Mouse (Mus musculus): ENCODE measurements around the gene Gm28308. TPM values are rescaled to one million over a fixed set of nuclear protein-coding genes. Genes with fewer than 3 reads are reported as not detected.

Gene Gm28308
- polyA plus RNA-seq, 1 experiment from 2014 or later = not detected

- WGBS = 24% methylated on average over 10 of the region's 10 CpGs
- Histone ChIP-seq H3K4me2 (ENCODE audit: low read length) (peak overlapping the region; percentile 38), H3K9me3 (ENCODE audit: control insufficient read depth, low read length) (no peaks in the 10 kb centered on the region), H3K36me3 (ENCODE audit: control insufficient read depth, insufficient read depth, low read length) (peaks cover 12% of the 10 kb centered on the region; the same call in 1 of the 2 replicates), H3K4me1 (replicated peaks; ENCODE audit: control insufficient read depth, insufficient read depth, low read length) (peaks cover 77% of the 10 kb centered on the region), H3K4me3 (ENCODE audit: low read depth, low read length) (0 out of 2 replicates have a peak overlapping the region, but pooled peaks have one; percentile 2), H3K9ac (ENCODE audit: low read length) (peak overlapping the region; percentile 29), H3K27me3 (replicated peaks; ENCODE audit: control insufficient read depth, insufficient read depth, low read length) (no peaks in the 10 kb centered on the region), H3K27ac (ENCODE audit: low read depth) (peak overlapping the region; percentile 82)
- 0 out of 2 replicates have a peak, but pooled peaks have one; percentile 24 for ATAC-seq (replicated peaks; ENCODE audit: low FRiP score, low TSS enrichment, low read depth)
- no peak for DNase-seq (ENCODE audit: low spot score)
These were observed 29.6 kb downstream of the Gm28308 start for GRCm38 (mm10) chr6:52183311-52184080.

DNA sequence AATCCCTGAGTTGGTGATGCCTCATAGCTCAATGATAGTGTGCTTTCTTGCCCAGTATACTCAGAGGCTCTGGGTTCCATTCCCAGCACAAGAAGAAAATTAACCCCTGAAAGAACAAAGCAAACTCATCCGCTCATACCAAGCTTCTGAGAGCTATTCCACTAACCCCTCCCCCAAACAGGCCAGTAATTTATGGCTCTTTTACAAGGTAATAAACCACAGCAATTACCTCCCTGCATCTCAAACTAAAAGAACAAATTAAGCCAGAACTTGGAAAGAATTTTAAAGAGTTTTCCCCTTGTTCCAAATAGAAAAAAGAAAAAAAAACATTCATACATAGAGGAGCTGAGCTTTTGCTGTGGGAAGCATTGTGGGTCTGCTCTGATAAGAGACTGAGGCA, 30.3 kb downstream of the Gm28308 start:
- no peak overlapping the region for H3K9ac ChIP-seq (ENCODE audit: low read length)

DNA sequence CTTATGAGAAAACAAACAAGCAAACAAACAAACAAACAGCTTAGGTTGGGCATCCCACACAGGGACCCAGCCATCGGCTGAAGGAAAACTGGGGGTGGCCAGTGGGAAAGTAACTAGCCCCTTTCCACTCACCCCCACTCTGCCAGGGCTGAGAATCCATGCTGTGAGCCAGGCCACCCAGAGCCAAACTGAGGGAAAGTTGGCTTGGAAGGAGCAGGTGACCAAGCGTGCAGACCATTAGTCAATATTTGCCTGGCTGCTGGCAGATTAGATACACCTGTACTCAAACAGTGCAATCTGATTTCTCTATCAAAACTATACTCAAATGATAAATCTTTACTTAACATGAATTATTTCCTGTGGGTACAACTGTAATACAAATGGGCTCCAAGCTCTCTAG, 31.1 kb downstream of the Gm28308 start:
- 48% methylated on average over 2 of the region's 2 CpGs for WGBS

More for the DNA sequence above, 30.3 kb downstream of the Gm28308 start:
- ATAC-seq (replicated peaks; ENCODE audit: low FRiP score, low TSS enrichment, low read depth) (no peak), DNase-seq (ENCODE audit: low spot score) (no peak)
- Histone ChIP-seq H3K4me2 (ENCODE audit: low read length) (peak overlapping the region; percentile 38), H3K4me3 (ENCODE audit: low read depth, low read length) (no peak overlapping the region), H3K36me3 (ENCODE audit: control insufficient read depth, insufficient read depth, low read length) (peaks cover 12% of the 10 kb centered on the region; the same call in 1 of the 2 replicates), H3K27ac (ENCODE audit: low read depth) (peak overlapping the region; percentile 82), H3K9me3 (ENCODE audit: control insufficient read depth, low read length) (no peaks in the 10 kb centered on the region), H3K4me1 (replicated peaks; ENCODE audit: control insufficient read depth, insufficient read depth, low read length) (peaks cover 70% of the 10 kb centered on the region), H3K27me3 (replicated peaks; ENCODE audit: control insufficient read depth, insufficient read depth, low read length) (no peaks in the 10 kb centered on the region)
- 41% methylated on average over 1 of the region's 1 CpGs for WGBS

DNA sequence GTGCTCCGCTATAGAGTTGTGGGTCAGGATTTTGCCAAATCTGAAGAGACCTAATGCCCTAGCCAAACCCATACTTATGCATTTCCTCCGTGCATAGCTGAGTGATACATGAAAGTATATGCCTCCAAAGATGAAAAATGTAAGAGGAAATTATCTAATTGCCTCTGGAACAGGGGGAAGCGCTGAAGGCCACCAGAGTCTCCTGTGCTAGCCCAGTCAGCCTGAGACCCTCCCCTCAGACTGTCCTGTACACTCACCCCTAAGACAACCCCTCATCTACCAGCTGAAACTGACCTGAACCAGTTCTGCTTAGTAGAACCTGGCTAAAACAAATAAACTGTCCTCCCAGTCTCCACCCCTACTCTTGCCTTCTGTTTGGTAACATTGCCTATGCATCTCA, 32.4 kb downstream of the Gm28308 start:
- no peaks in the 10 kb centered on the region for H3K27me3 ChIP-seq (replicated peaks; ENCODE audit: control insufficient read depth, insufficient read depth, low read length)
- no peaks in the 10 kb centered on the region for H3K9me3 ChIP-seq (ENCODE audit: control insufficient read depth, low read length)
- peak overlapping the region; percentile 85 for H3K9ac ChIP-seq (ENCODE audit: low read length)
- 40% methylated on average over 3 of the region's 3 CpGs for WGBS
- peaks cover 50% of the 10 kb centered on the region for H3K4me1 ChIP-seq (replicated peaks; ENCODE audit: control insufficient read depth, insufficient read depth, low read length)
- H3K4me3 ChIP-seq (ENCODE audit: low read depth, low read length) = peak overlapping the region; percentile 61
- 0 out of 2 replicates have a peak, but pooled peaks cover 9% of the 10 kb centered on the region for H3K36me3 ChIP-seq (ENCODE audit: control insufficient read depth, insufficient read depth, low read length)
- no peak for DNase-seq (ENCODE audit: low spot score)
- ATAC-seq (replicated peaks; ENCODE audit: low FRiP score, low TSS enrichment, low read depth) = no peak
- H3K27ac ChIP-seq (ENCODE audit: low read depth) = peak overlapping the region; percentile 97
- peak overlapping the region; percentile 70 for H3K4me2 ChIP-seq (ENCODE audit: low read length)

More for the DNA sequence above, 31.1 kb downstream of the Gm28308 start:
- no peaks in the 10 kb centered on the region for H3K27me3 ChIP-seq (replicated peaks; ENCODE audit: control insufficient read depth, insufficient read depth, low read length)
- peak overlapping the region; percentile 22 for H3K4me2 ChIP-seq (ENCODE audit: low read length)
- no peak for DNase-seq (ENCODE audit: low spot score)
- H3K9me3 ChIP-seq (ENCODE audit: control insufficient read depth, low read length) = no peaks in the 10 kb centered on the region
- H3K4me1 ChIP-seq (replicated peaks; ENCODE audit: control insufficient read depth, insufficient read depth, low read length) = peaks cover 63% of the 10 kb centered on the region
- H3K9ac ChIP-seq (ENCODE audit: low read length) = no peak overlapping the region
- H3K27ac ChIP-seq (ENCODE audit: low read depth) = no peak overlapping the region
- ATAC-seq (replicated peaks; ENCODE audit: low FRiP score, low TSS enrichment, low read depth) = no peak
- peaks cover 12% of the 10 kb centered on the region; the same call in 1 of the 2 replicates for H3K36me3 ChIP-seq (ENCODE audit: control insufficient read depth, insufficient read depth, low read length)
- no peak overlapping the region for H3K4me3 ChIP-seq (ENCODE audit: low read depth, low read length)

DNA sequence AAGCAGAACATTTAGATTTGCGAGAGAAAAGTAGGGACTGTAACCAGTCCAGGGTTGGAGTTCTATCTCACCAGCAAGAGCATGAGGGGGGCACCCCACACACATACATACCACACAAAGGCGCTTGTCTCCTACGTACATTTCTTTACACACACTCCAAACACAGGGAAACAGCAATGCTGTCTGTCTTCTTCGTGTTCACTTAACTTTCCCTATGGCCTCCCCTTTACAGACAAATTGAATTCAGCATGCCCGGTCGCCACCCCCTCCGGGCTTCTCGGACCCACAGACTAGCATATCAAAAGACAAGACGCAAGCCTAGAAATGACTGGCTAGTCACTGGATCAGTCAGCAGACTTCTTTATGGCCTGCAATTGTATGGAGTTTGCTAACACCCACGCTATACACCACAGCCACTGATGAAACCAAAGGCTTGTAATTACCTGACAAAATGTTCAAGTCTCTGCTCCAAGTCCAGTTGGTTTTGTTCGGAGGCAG, 32.9 kb downstream of the Gm28308 start:
- Histone ChIP-seq H3K4me3 (ENCODE audit: low read depth, low read length) (peak overlapping the region; percentile 61), H3K4me1 (replicated peaks; ENCODE audit: control insufficient read depth, insufficient read depth, low read length) (peaks cover 45% of the 10 kb centered on the region), H3K27ac (ENCODE audit: low read depth) (peak overlapping the region; percentile 97), H3K36me3 (ENCODE audit: control insufficient read depth, insufficient read depth, low read length) (0 out of 2 replicates have a peak, but pooled peaks cover 9% of the 10 kb centered on the region), H3K9ac (ENCODE audit: low read length) (peak overlapping the region; percentile 85), H3K4me2 (ENCODE audit: low read length) (peak overlapping the region; percentile 70), H3K27me3 (replicated peaks; ENCODE audit: control insufficient read depth, insufficient read depth, low read length) (no peaks in the 10 kb centered on the region), H3K9me3 (ENCODE audit: control insufficient read depth, low read length) (no peaks in the 10 kb centered on the region)
- DNase-seq (ENCODE audit: low spot score) (no peak), ATAC-seq (replicated peaks; ENCODE audit: low FRiP score, low TSS enrichment, low read depth) (no peak)
- WGBS = 28% methylated on average over 11 of the region's 11 CpGs

- peak overlapping the region; percentile 97 for H3K27ac ChIP-seq (ENCODE audit: low read depth)
- peak overlapping the region; percentile 61 for H3K4me3 ChIP-seq (ENCODE audit: low read depth, low read length)
- 17% methylated on average over 10 of the region's 10 CpGs for WGBS
- peak overlapping the region; percentile 70 for H3K4me2 ChIP-seq (ENCODE audit: low read length)
- no peaks in the 10 kb centered on the region for H3K27me3 ChIP-seq (replicated peaks; ENCODE audit: control insufficient read depth, insufficient read depth, low read length)
- DNase-seq (ENCODE audit: low spot score) = no peak
- no peak for ATAC-seq (replicated peaks; ENCODE audit: low FRiP score, low TSS enrichment, low read depth)
- 0 out of 2 replicates have a peak, but pooled peaks cover 9% of the 10 kb centered on the region for H3K36me3 ChIP-seq (ENCODE audit: control insufficient read depth, insufficient read depth, low read length)
- H3K4me1 ChIP-seq (replicated peaks; ENCODE audit: control insufficient read depth, insufficient read depth, low read length) = peaks cover 39% of the 10 kb centered on the region
- H3K9me3 ChIP-seq (ENCODE audit: control insufficient read depth, low read length) = no peaks in the 10 kb centered on the region
- peak overlapping the region; percentile 85 for H3K9ac ChIP-seq (ENCODE audit: low read length)
These were observed 33.4 kb downstream of the Gm28308 start for GRCm38 (mm10) chr6:52179690-52180089.

DNA sequence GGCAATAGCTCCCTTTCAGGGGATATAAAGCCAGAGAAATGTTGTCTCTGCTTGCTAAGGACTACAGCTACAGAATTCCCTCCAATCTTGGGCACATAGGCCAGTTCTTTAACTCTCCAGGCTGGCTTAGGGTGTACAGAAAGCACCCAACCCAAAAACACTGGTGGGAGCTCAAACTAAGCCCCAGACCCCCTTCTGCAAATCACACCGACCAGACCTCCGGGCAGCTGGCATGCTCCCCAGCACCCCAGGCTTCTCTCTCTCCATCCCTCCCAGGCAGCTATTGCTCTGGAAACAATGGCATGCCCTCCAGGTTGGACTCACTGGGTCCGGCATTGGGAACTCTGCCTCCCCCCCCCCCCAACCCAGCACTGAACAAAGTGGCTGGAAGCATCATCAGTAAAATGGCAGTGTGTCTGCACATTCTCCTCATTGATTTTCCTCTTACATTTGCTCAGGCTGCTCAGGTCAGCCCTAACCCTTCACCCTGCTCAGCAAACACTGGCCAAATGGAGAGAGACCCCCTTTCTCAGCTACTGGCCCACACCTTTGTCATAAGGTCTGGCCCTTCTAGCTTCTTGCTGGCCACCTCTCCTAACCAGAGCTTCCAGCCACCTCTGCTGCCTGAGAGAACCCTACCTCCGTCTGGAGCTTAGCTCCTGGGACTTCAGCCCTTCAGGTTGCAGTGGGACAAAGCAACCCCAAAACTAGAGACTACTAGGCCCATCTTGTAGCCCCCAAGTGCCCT, 34.0 kb downstream of the Gm28308 start:
- ATAC-seq (replicated peaks; ENCODE audit: low FRiP score, low TSS enrichment, low read depth) (no peak), DNase-seq (ENCODE audit: low spot score) (peak; percentile 75)
- peak overlapping the region; percentile 85 for H3K9ac ChIP-seq (ENCODE audit: low read length)
- no peaks in the 10 kb centered on the region for H3K27me3 ChIP-seq (replicated peaks; ENCODE audit: control insufficient read depth, insufficient read depth, low read length)
- 15% methylated on average over 4 of the region's 4 CpGs for WGBS
- peak overlapping the region; percentile 61 for H3K4me3 ChIP-seq (ENCODE audit: low read depth, low read length)
- no peaks in the 10 kb centered on the region for H3K9me3 ChIP-seq (ENCODE audit: control insufficient read depth, low read length)
- H3K4me1 ChIP-seq (replicated peaks; ENCODE audit: control insufficient read depth, insufficient read depth, low read length) = peaks cover 33% of the 10 kb centered on the region
- 0 out of 2 replicates have a peak, but pooled peaks cover 9% of the 10 kb centered on the region for H3K36me3 ChIP-seq (ENCODE audit: control insufficient read depth, insufficient read depth, low read length)
- H3K27ac ChIP-seq (ENCODE audit: low read depth) = peak overlapping the region; percentile 97
- peak overlapping the region; percentile 70 for H3K4me2 ChIP-seq (ENCODE audit: low read length)

DNA sequence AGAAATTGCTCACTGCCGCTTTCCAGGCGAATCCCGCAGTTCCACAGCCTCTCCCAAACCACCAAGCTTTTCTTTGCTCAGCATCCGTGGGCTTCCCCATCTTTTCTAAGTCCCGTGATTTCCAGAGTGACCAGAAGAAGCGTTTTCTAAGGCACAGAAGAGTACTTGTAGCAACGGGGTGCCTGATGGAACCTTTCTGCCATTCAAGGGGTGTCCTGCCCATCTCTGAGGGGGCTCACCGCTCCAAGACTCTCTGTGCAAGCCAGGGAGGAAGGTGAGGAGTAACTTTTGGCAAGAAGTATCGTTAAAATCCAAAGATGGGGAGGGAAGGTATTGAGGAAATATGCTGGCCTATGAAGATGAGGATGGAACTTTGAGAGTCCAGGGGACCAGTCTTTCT, 35.3 kb downstream of the Gm28308 start:
- DNase-seq (ENCODE audit: low spot score) (peak; percentile 79), ATAC-seq (replicated peaks; ENCODE audit: low FRiP score, low TSS enrichment, low read depth) (no peak)
- H3K36me3 ChIP-seq (ENCODE audit: control insufficient read depth, insufficient read depth, low read length) = 0 out of 2 replicates have a peak, but pooled peaks cover 9% of the 10 kb centered on the region
- peak overlapping the region; percentile 70 for H3K4me2 ChIP-seq (ENCODE audit: low read length)
- peak overlapping the region; percentile 61 for H3K4me3 ChIP-seq (ENCODE audit: low read depth, low read length)
- peak overlapping the region; percentile 97 for H3K27ac ChIP-seq (ENCODE audit: low read depth)
- peaks cover 23% of the 10 kb centered on the region for H3K4me1 ChIP-seq (replicated peaks; ENCODE audit: control insufficient read depth, insufficient read depth, low read length)
- WGBS = 14% methylated on average over 9 of the region's 9 CpGs
- H3K27me3 ChIP-seq (replicated peaks; ENCODE audit: control insufficient read depth, insufficient read depth, low read length) = no peaks in the 10 kb centered on the region
- peak overlapping the region; percentile 85 for H3K9ac ChIP-seq (ENCODE audit: low read length)
- H3K9me3 ChIP-seq (ENCODE audit: control insufficient read depth, low read length) = no peaks in the 10 kb centered on the region

Measured in intestine, embryonic 14.5 days (tissue).